Mouse (Mus musculus) megakaryocyte-erythroid progenitor cell, adult 5 weeks (primary cell): ENCODE results near the gene Col4a2. TPM values are rescaled to one million over a fixed set of nuclear protein-coding genes. Genes with fewer than 3 reads are reported as not detected.

Experiments used
- polyA plus RNA-seq: library from polyadenylated mRNA; stranded (reverse); fragments of >175 nt; gene quantifications from 2 replicates; pipeline ENCODE4 v1.2.3, GENCODE M21; 2012

Col4a2 gene
- polyA plus RNA-seq = 2.6 and 3.5 TPM in 2 replicates

DNA sequence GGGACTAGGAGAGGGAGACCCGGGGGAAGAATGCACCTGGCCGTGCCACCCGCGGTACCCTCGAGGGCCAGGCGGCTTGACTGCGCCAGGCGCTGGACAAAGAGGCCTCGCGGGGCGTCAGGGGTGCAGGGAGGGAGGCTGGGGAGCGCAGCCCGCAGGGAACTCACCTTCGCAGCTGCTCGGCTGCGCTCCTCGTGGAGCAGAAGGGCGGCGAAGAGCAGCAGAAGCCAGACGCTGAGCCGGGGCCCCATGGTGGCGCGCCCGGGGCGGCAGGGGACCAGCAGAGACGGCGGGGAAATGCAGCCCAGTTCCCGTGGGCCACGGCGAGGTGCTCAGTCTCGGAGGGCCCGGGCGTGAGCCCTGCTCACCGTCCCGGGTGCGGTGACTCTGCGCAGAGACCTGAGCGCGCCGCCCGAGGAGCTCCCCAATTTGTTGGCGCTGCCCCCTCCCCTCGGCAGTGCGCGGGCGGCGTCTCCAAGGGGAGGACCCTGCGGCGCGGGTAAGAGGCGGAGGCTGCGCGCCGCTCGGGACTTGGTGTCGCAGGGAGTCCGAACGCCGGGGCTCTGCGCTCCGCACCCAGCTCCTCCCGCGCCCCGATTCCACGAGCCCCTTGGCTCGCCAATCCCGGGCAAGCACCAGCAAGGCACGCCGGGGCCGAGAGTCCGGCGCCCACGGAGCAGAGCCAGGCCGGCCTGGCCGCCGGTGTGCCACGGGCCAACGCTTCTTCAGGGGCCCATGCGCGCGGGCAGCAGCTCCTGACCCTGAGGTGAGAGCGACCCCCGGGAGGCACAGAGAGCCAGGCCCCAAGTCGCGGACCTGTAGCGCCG is at the start of gene Col4a2, which contains the start of gene Col4a1:
TSS of gene Col4a2 (plus strand) at position 457 of the 827 bp plus-strand sequence.
TSS of gene Col4a1 (minus strand) at position 478 of the 827 bp plus-strand sequence.

DNA sequence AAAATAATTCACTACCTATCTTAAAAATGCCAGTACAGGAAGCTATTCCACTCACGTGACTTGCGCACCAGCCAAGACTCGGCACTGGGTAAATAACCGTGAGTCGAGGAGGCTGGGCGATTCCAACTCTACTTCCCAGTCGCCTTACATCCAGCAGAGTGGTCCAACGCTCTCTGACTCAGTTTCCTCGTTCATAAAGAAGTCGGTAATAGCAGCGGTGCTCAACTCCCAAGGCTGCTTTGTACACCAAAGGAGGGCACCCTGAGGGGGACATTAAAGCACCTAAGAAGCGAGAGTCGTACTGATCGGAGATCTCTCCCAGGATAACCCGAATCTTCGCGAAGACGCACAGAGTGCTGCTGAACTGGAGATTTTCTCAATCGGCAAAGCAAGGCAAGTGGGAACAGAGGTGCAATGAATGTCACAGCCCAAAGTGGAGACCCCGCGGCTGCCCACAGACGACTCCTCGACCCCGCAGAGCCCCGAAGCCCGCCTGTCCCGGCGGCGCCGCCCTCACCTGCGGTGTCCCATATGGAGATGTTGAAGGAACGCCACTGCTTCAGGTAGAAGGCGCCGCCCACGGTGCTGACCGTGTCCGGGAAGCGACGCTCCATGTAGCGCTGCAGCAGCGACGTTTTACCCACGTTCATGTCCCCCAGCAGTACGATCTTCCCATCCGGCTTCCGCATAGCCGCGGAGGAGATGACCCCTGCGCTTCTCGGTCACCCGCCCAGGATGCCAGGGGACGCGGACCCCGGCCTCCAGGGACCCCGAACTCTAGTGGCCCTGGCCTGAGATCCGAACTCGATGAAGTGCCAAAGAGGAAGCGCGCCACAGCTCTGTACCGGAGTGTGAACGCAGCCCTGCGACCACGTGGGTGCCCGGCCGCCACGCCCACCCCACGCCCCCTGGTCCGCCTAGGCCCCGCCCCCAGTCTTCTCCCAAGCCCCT is 165.5 kb downstream of the Col4a2 start, which contains the start of gene Rab20:
TSS of gene Rab20 (minus strand) at position 900 of the 951 bp plus-strand sequence.

DNA sequence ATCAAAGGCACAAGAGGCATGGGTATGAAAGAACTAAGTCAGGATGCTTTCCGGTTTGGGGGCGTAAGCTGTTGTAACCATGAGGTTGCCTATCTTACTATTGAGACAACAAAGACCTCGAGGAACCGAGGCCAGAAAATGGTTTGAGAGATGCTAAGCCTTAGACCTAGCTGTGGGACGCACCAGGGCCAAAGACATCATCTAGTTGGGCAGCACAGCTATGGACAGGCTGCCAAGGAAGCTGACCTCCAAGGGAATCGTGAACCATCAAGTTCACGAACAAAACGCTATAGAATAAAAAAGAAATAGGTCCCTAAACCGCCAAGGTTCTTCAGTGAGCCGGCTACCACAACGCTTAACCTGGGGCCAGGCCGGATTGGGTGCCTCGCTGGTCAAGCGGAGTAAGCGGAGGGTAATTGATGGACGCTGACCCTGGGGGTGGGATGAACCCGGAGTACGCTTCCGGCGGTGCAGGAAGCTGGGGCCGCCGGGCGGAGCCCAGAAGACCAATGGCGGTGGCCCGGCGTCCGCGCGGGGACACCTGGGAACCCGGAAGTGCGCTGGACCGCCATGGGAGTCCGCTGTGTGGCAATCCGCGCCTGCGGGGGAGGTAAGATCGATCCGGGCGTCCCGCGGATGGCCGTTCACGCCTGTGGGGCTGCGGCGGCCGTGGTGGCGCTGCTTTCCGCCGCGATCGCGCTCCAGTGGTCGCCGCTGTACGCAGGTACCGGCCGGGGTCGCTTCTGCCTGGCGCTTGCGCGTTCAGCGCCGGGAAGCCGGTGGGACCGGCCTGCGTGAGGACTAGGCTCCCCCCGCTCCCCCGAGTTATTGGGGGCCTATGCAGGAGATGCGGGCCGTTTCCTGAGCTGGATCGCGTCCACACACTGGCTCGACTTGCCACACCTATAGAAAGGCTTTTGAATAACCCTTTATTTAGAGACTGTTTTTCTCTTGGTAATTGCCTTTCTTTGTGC is 184.7 kb downstream of the Col4a2 start, which contains the start of gene Naxd:
TSS of gene Naxd (plus strand) at position 490 of the 974 bp plus-strand sequence.

Other genes with a start within 250 kb of the Col4a2 start
- gene Col4a1, start within 50 bp of the Col4a2 start, polyA plus RNA-seq = 3.2 and 4.6 TPM in 2 replicates
- gene Rab20, start 165.9 kb downstream of the Col4a2 start, polyA plus RNA-seq = 4.8 and 6.0 TPM in 2 replicates
- 47.5 and 56.8 TPM in 2 replicates for gene Naxd, start 184.7 kb downstream of the Col4a2 start, polyA plus RNA-seq
- gene Cars2, start 238.0 kb downstream of the Col4a2 start, polyA plus RNA-seq = 36.0 and 37.7 TPM in 2 replicates
- 66.6 and 94.6 TPM in 2 replicates for gene Ing1, start 242.8 kb downstream of the Col4a2 start, polyA plus RNA-seq